In the genomic region with DNA sequence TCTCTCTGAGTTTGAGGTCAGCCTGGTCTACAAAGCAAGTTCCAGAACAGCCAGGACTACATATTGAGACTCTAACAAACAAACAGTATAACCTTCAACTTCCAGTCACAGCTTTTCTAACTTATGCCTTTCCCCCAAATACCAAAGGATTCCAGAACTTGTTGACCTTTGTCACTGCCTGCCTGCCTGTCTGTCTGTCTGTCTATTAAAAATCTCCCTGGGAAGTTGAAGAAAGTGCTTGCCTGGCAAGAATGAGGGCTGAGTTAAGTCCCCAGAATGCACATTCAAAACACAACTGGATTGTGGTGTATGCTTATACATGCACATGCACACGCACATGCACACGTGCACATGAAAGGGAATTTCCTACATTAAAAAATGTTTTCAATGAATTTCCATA, we compare ENCODE assay signal across 32 mouse cellular contexts.
"Had no signal": no experiment of that assay in that cellular context is flagged by ENCODE, and none has a peak within 500 bp of the region (broad histone marks: within the 10 kb centered on the region; RNA-seq: fewer than 3 reads in every experiment).

No protein-coding gene starts in this region.

- H3K4me1 ChIP-seq: hindbrain, embryonic 13.5 days; hindbrain, embryonic 15.5 days had no signal

- H3K4me2 ChIP-seq: heart, embryonic 11.5 days; heart, embryonic 12.5 days; heart, embryonic 13.5 days; heart, embryonic 15.5 days; hindbrain, embryonic 12.5 days; hindbrain, embryonic 13.5 days; hindbrain, embryonic 14.5 days; hindbrain, embryonic 15.5 days; intestine, embryonic 15.5 days; kidney, embryonic 15.5 days had no signal

- H3K27ac ChIP-seq: heart, embryonic 13.5 days; heart, embryonic 15.5 days; hindbrain, embryonic 12.5 days; hindbrain, embryonic 13.5 days; hindbrain, embryonic 14.5 days; hindbrain, embryonic 15.5 days; hindbrain, postnatal 0 days; intestine, embryonic 15.5 days; kidney, embryonic 15.5 days; kidney, postnatal 0 days; layer of hippocampus, adult 2 months; left cerebral cortex, adult 2 months had no signal

- H3K9me3 ChIP-seq: heart, embryonic 10.5 days; heart, embryonic 12.5 days; heart, embryonic 13.5 days; heart, embryonic 15.5 days; hindbrain, embryonic 10.5 days; hindbrain, embryonic 12.5 days; hindbrain, embryonic 13.5 days; hindbrain, embryonic 15.5 days; intestine, embryonic 15.5 days; kidney, embryonic 15.5 days had no signal

- H3K4me3 ChIP-seq: heart, embryonic 10.5 days; heart, embryonic 12.5 days; heart, embryonic 13.5 days; heart, embryonic 15.5 days; hindbrain, embryonic 10.5 days; hindbrain, embryonic 12.5 days; hindbrain, embryonic 13.5 days; hindbrain, embryonic 15.5 days; intestine, embryonic 15.5 days; kidney, embryonic 15.5 days; layer of hippocampus, adult 2 months; left cerebral cortex, adult 2 months had no signal

- DNase-seq: heart, postnatal 10 days; heart, postnatal 14 days; heart, postnatal 36 days; heart, postnatal 4 days; kidney, adult 11 months; kidney, postnatal 10 days; kidney, postnatal 14 days; kidney, postnatal 25 days; kidney, postnatal 36 days; kidney, postnatal 4 days; layer of hippocampus, adult 9-11 months; layer of hippocampus, postnatal 36 days had no signal

- H3K36me3 ChIP-seq: heart, embryonic 10.5 days; heart, embryonic 12.5 days; heart, embryonic 13.5 days; heart, embryonic 15.5 days; hindbrain, embryonic 10.5 days; hindbrain, embryonic 12.5 days; hindbrain, embryonic 13.5 days; hindbrain, embryonic 15.5 days; intestine, embryonic 15.5 days had no signal

- ATAC-seq: hindbrain, embryonic 16.5 days; hindbrain, postnatal 0 days; inflammation-experienced regulatory T-cells, adult 6 months; intestine, embryonic 15.5 days; intestine, embryonic 16.5 days; intestine, postnatal 0 days had no signal

- H3K27me3 ChIP-seq: hindbrain, embryonic 15.5 days; intestine, embryonic 15.5 days; kidney, embryonic 15.5 days had no signal

- H3K9ac ChIP-seq: heart, embryonic 12.5 days; heart, embryonic 13.5 days; heart, embryonic 15.5 days; hindbrain, embryonic 12.5 days; hindbrain, embryonic 13.5 days; hindbrain, embryonic 14.5 days; hindbrain, embryonic 15.5 days; intestine, embryonic 15.5 days; kidney, embryonic 15.5 days had no signal
